Mouse (Mus musculus) CH12.LX (cell line): ENCODE data around the gene Slc5a10. TPM values are rescaled to one million over a fixed set of nuclear protein-coding genes. Genes with fewer than 3 reads are reported as not detected.

ENCODE experiments used
- DNase-seq: peaks from one replicate; pipeline ENCODE4 v3.0.0-alpha.2; 2013; ENCODE audit errors: extremely low read depth
- H3K27ac ChIP-seq: 2 replicates; pipeline ENCODE4 v1.5.1; 2012; ENCODE audit warnings: low read depth, mild to moderate bottlenecking, control low read depth, moderate library complexity; ENCODE audit not compliant: insufficient read depth
- H3K27me3 ChIP-seq: replicated peaks from 2 replicates; pipeline ENCODE3; 2012; ENCODE audit warnings: inconsistent platforms
- H3K36me3 ChIP-seq, 2 experiments: replicated peaks in 1 of 2; 2 replicates each; pipeline versions ENCODE3 to v1.6.1; 2012; ENCODE audit warnings: inconsistent platforms in 1 of 2, low read length in 1 of 2, mild to moderate bottlenecking in 1 of 2, mixed read lengths in 1 of 2, moderate library complexity in 1 of 2; ENCODE audit not compliant: control insufficient read depth in 1 of 2, insufficient read depth in 1 of 2
- H3K4me1 ChIP-seq, 2 experiments: 2 replicates each; pipeline ENCODE4 v1.6.1; 2012; ENCODE audit warnings: inconsistent platforms in 1 of 2, moderate library complexity in 1 of 2; ENCODE audit not compliant: insufficient read depth in 2 of 2, control insufficient read depth in 1 of 2
- H3K4me2 ChIP-seq: 2 replicates; pipeline ENCODE4 v1.6.1; 2012; ENCODE audit warnings: low read depth, mild to moderate bottlenecking, control low read depth; ENCODE audit not compliant: poor library complexity, insufficient read depth, severe bottlenecking
- H3K4me3 ChIP-seq, 3 experiments: fragments of 150-350 bp in 1 of 3; sonication (generic) in 1 of 3; replicated peaks in 1 of 3; 2 replicates each; pipeline versions ENCODE3 to v1.5.1; 2011 to 2012; ENCODE audit warnings: low read depth in 2 of 3, low read length in 2 of 3, mild to moderate bottlenecking in 2 of 3, moderate library complexity in 2 of 3, control low read depth in 1 of 3, improper control_type of control experiment in 1 of 3, inconsistent platforms in 1 of 3, mixed read lengths in 1 of 3; ENCODE audit not compliant: poor library complexity in 1 of 3
- H3K79me2 ChIP-seq: replicated peaks from 2 replicates; pipeline ENCODE4 v1.6.1; 2012; ENCODE audit warnings: mild to moderate bottlenecking, moderate library complexity; ENCODE audit not compliant: control insufficient read depth, poor library complexity, insufficient read depth, severe bottlenecking; ENCODE audit errors: extremely low read depth
- H3K9ac ChIP-seq: 2 replicates; pipeline ENCODE4 v1.6.1; 2012; ENCODE audit warnings: low read depth, mild to moderate bottlenecking, control low read depth, moderate library complexity; ENCODE audit not compliant: insufficient read depth
- H3K9me3 ChIP-seq: replicated peaks from 2 replicates; pipeline ENCODE3; 2012; ENCODE audit warnings: low read length, inconsistent platforms, mixed read lengths
- BHLHE40 ChIP-seq: IDR thresholded peaks from 2 replicates; pipeline ENCODE4 v1.6.1; 2011; ENCODE audit warnings: mild to moderate bottlenecking, low read depth, low read length, improper control_type of control experiment
- CHD1 ChIP-seq: IDR thresholded peaks from 2 replicates; pipeline ENCODE4 v1.6.1; 2012; ENCODE audit warnings: low read depth, low read length, improper control_type of control experiment, inconsistent platforms
- CHD2 ChIP-seq: IDR thresholded peaks from 2 replicates; pipeline ENCODE4 v1.6.1; 2011; ENCODE audit warnings: low read length, improper control_type of control experiment
- CTCF ChIP-seq, 2 experiments: IDR thresholded peaks in 1 of 2; conservative IDR thresholded peaks in 1 of 2; 2 replicates each; pipeline ENCODE4 v1.5.1; 2011 to 2012; ENCODE audit warnings: low read depth in 2 of 2, low read length in 2 of 2, improper control_type of control experiment in 1 of 2, inconsistent platforms in 1 of 2, mild to moderate bottlenecking in 1 of 2, moderate library complexity in 1 of 2
- E2F4 ChIP-seq: IDR thresholded peaks from 2 replicates; pipeline ENCODE4 v1.6.1; 2011; ENCODE audit warnings: low read depth, low read length, improper control_type of control experiment; ENCODE audit not compliant: insufficient replicate concordance
- ELF1 ChIP-seq: IDR thresholded peaks from 2 replicates; pipeline ENCODE4 v1.6.1; 2014; ENCODE audit warnings: low read depth, mild to moderate bottlenecking, inconsistent platforms, low read length, improper control_type of control experiment
- EP300 ChIP-seq: IDR thresholded peaks from 2 replicates; pipeline ENCODE4 v1.6.1; 2011; ENCODE audit warnings: low read length, improper control_type of control experiment
- ETS1 ChIP-seq: conservative IDR thresholded peaks from 2 replicates; pipeline ENCODE4 v1.6.1; 2012; ENCODE audit warnings: low read depth, mild to moderate bottlenecking, inconsistent platforms, low read length, improper control_type of control experiment, moderate library complexity
- GABPA ChIP-seq: IDR thresholded peaks from 2 replicates; pipeline ENCODE4 v1.6.1; 2012; ENCODE audit warnings: low read depth, low read length, improper control_type of control experiment, inconsistent platforms; ENCODE audit not compliant: insufficient replicate concordance
- HCFC1 ChIP-seq: IDR thresholded peaks from 2 replicates; pipeline ENCODE4 v1.6.1; 2012; ENCODE audit warnings: low read depth, mild to moderate bottlenecking, inconsistent platforms, low read length, improper control_type of control experiment
- IRF4 ChIP-seq: IDR thresholded peaks from 2 replicates; pipeline ENCODE4 v1.6.1; 2014; ENCODE audit warnings: low read depth, mild to moderate bottlenecking, inconsistent platforms, low read length, improper control_type of control experiment
- JUN ChIP-seq: IDR thresholded peaks from 2 replicates; pipeline ENCODE4 v1.6.1; 2011; ENCODE audit warnings: low read depth, mild to moderate bottlenecking, low read length, improper control_type of control experiment, moderate library complexity; ENCODE audit not compliant: insufficient read depth
- JUND ChIP-seq: conservative IDR thresholded peaks from 2 replicates; pipeline ENCODE4 v1.6.1; 2011; ENCODE audit warnings: low read depth, low read length, improper control_type of control experiment
- KAT2A ChIP-seq: IDR thresholded peaks from 2 replicates; pipeline ENCODE4 v1.6.1; 2012; ENCODE audit warnings: low read length, improper control_type of control experiment, inconsistent platforms; ENCODE audit not compliant: insufficient replicate concordance
- MAX ChIP-seq: IDR thresholded peaks from 2 replicates; pipeline ENCODE4 v1.6.1; 2011; ENCODE audit warnings: low read length, improper control_type of control experiment
- MAZ ChIP-seq: IDR thresholded peaks from 2 replicates; pipeline ENCODE4 v1.6.1; 2012; ENCODE audit warnings: low read depth, mild to moderate bottlenecking, inconsistent platforms, low read length, improper control_type of control experiment, moderate library complexity
- MEF2A ChIP-seq: IDR thresholded peaks from 2 replicates; pipeline ENCODE4 v1.6.1; 2014; ENCODE audit warnings: low read depth, mild to moderate bottlenecking, inconsistent platforms, low read length, improper control_type of control experiment, borderline replicate concordance
- MXI1 ChIP-seq: IDR thresholded peaks from 2 replicates; pipeline ENCODE4 v1.6.1; 2011; ENCODE audit warnings: mild to moderate bottlenecking, low read depth, low read length, improper control_type of control experiment
- MYC ChIP-seq: IDR thresholded peaks from 2 replicates; pipeline ENCODE4 v1.6.1; 2011; ENCODE audit warnings: low read depth, mild to moderate bottlenecking, improper control_type of control experiment, low read length
- NELFE ChIP-seq: IDR thresholded peaks from 2 replicates; pipeline ENCODE4 v1.6.1; 2011; ENCODE audit warnings: low read depth, low read length, improper control_type of control experiment
- NRF1 ChIP-seq: IDR thresholded peaks from 2 replicates; pipeline ENCODE4 v1.6.1; 2014; ENCODE audit warnings: low read depth, mild to moderate bottlenecking, inconsistent platforms, low read length, improper control_type of control experiment, moderate library complexity
- PAX5 ChIP-seq: IDR thresholded peaks from 2 replicates; pipeline ENCODE4 v1.6.1; 2012; ENCODE audit warnings: low read length, inconsistent platforms, mixed read lengths
- POLR2A ChIP-seq: IDR thresholded peaks from 2 replicates; pipeline ENCODE4 v1.6.1; 2011; ENCODE audit warnings: low read depth, mild to moderate bottlenecking, improper control_type of control experiment, low read length
- POLR2AphosphoS2 ChIP-seq: IDR thresholded peaks from 2 replicates; pipeline ENCODE4 v1.6.1; 2011; ENCODE audit warnings: low read depth, low read length, improper control_type of control experiment
- RAD21 ChIP-seq: IDR thresholded peaks from 2 replicates; pipeline ENCODE4 v1.6.1; 2011; ENCODE audit warnings: low read depth, mild to moderate bottlenecking, low read length, improper control_type of control experiment, moderate library complexity
- RCOR1 ChIP-seq: conservative IDR thresholded peaks from 2 replicates; pipeline ENCODE4 v1.6.1; 2012; ENCODE audit warnings: low read depth, mild to moderate bottlenecking, inconsistent platforms, low read length, improper control_type of control experiment
- SIN3A ChIP-seq: IDR thresholded peaks from 2 replicates; pipeline ENCODE4 v1.6.1; 2012; ENCODE audit warnings: low read length, improper control_type of control experiment, inconsistent platforms
- TBP ChIP-seq: conservative IDR thresholded peaks from 2 replicates; pipeline ENCODE4 v1.6.1; 2011; ENCODE audit warnings: low read depth, low read length, improper control_type of control experiment
- TCF12 ChIP-seq: IDR thresholded peaks from 2 replicates; pipeline ENCODE4 v1.6.1; 2014; ENCODE audit warnings: low read depth, mild to moderate bottlenecking, inconsistent platforms, low read length, improper control_type of control experiment
- UBTF ChIP-seq: IDR thresholded peaks from 2 replicates; pipeline ENCODE4 v1.6.1; 2012; ENCODE audit warnings: low read depth, mild to moderate bottlenecking, inconsistent platforms, low read length, improper control_type of control experiment, moderate library complexity
- USF1 ChIP-seq: IDR thresholded peaks from 2 replicates; pipeline ENCODE4 v1.6.1; 2014; ENCODE audit warnings: low read depth, mild to moderate bottlenecking, inconsistent platforms, low read length, improper control_type of control experiment
- USF2 ChIP-seq: conservative IDR thresholded peaks from 2 replicates; pipeline ENCODE4 v1.6.1; 2011; ENCODE audit warnings: low read depth, low read length, improper control_type of control experiment
- ZC3H11A ChIP-seq: IDR thresholded peaks from 2 replicates; pipeline ENCODE4 v1.6.1; 2012; ENCODE audit warnings: low read depth, mild to moderate bottlenecking, inconsistent platforms, low read length, improper control_type of control experiment
- ZKSCAN1 ChIP-seq: IDR thresholded peaks from 2 replicates; pipeline ENCODE4 v1.6.1; 2012; ENCODE audit warnings: low read depth, inconsistent platforms, low read length, improper control_type of control experiment, borderline replicate concordance
- ZMIZ1 ChIP-seq: IDR thresholded peaks from 2 replicates; pipeline ENCODE4 v1.6.1; 2012; ENCODE audit warnings: low read depth, mild to moderate bottlenecking, inconsistent platforms, low read length, improper control_type of control experiment
- ZNF384 ChIP-seq: IDR thresholded peaks from 2 replicates; pipeline ENCODE4 v1.6.1; 2012; ENCODE audit warnings: low read depth, low read length, improper control_type of control experiment, inconsistent platforms
- dilution Hi-C: fragments of 300-500 bp; cut with MboI; formaldehyde crosslinking; loops from 2 replicates; pipeline ENCODE4 v1.14.3; 2020; ENCODE audit warnings: low sequenced_read_pairs; ENCODE audit not compliant: extremely low pct_unique_long_range_greater_than_20kb, extremely low pct_ligation_motif_present
- in situ Hi-C: fragments of 300-500 bp; cut with MboI; formaldehyde crosslinking; loops from 3 replicates; pipeline ENCODE4 v1.14.3; 2019; ENCODE audit warnings: low sequenced_read_pairs, low pct_ligation_motif_present, low pct_unique_long_range_greater_than_20kb, mixed read lengths
- polyA plus RNA-seq: library from polyadenylated mRNA; unstranded; fragments of >175 nt; gene quantifications from 2 replicates; pipeline ENCODE4 v1.2.1, GENCODE M21; 2012; ENCODE audit warnings: low read depth; ENCODE audit not compliant: insufficient read length
- total RNA-seq, 2 experiments: library from RNA; depleted of rRNA; stranded (reverse); fragments of 300-350 nt in 1 of 2; fragments of >200 nt in 1 of 2; gene quantifications; 2 replicates each; pipeline ENCODE4 v1.2.3; 2012 to 2014

Gene Slc5a10
- total and polyA plus RNA-seq, 3 experiments, result 0.70 to 1.6 (median 1.4) TPM

- TF ChIP-seq USF2 (no peak), E2F4 (no peak), POLR2A (no peak), TCF12 (no peak), ELF1 (peak; percentile 40; the same call in 1 of the 2 replicates)
These were observed 42.9 kb downstream of the Slc5a10 start (continued) for GRCm38 (mm10) chr11:61677709-61678108.

GRCm38 (mm10) chr11:61676216-61676854 lies 44.3 kb downstream of the Slc5a10 start:
- no peak overlapping the region for H3K4me2 ChIP-seq
- in situ Hi-C loops, result no loop called here
- no peak for DNase-seq
- H3K79me2 ChIP-seq, result no peaks in the 10 kb centered on the region
- H3K27me3 ChIP-seq, result no peaks in the 10 kb centered on the region
- peak overlapping the region; percentile 90 for H3K27ac ChIP-seq
- peaks cover 24 to 28% of the 10 kb centered on the region in 2 experiments for H3K36me3 ChIP-seq
- H3K9ac ChIP-seq, result no peak overlapping the region
- H3K4me3 ChIP-seq, result peak overlapping the region in 1 of 3 experiments; percentile 3
- peaks cover 57 to 95% of the 10 kb centered on the region in 2 experiments for H3K4me1 ChIP-seq
- dilution Hi-C loops, result no loop called here
- no peaks in the 10 kb centered on the region for H3K9me3 ChIP-seq
- TF ChIP-seq POLR2AphosphoS2 (no peak), CHD1 (peak; percentile 62; the same call in 1 of the 2 replicates), ELF1 (peak; percentile 68), UBTF (no peak), RAD21 (no peak), MAX (0 out of 2 replicates have a peak, but pooled peaks have one; percentile 14), HCFC1 (no peak), MEF2A (no peak), E2F4 (no peak), ZC3H11A (no peak), NELFE (no peak; the same call in 1 of the 2 replicates), TBP (no peak), ZNF384 (no peak), EP300 (peak; percentile 49; the same call in 1 of the 2 replicates), TCF12 (0 out of 2 replicates have a peak, but pooled peaks have one; percentile 37), RCOR1 (no peak), BHLHE40 (no peak), MYC (no peak), ZMIZ1 (no peak), CTCF (conservative IDR thresholded peaks at IDR 0.05 in 1 of 2, IDR thresholded peaks at IDR 0.05 in 1 of 2; ENCODE audit: low read depth in 2 of 2, low read length in 2 of 2) (no peak), POLR2A (peak; percentile 26; the same call in 1 of the 2 replicates), GABPA (no peak), SIN3A (no peak), JUN (no peak), KAT2A (no peak), CHD2 (peak; percentile 36; the same call in 1 of the 2 replicates), NRF1 (no peak), PAX5 (no peak), MAZ (no peak), JUND (no peak), USF1 (no peak), ZKSCAN1 (no peak), IRF4 (0 out of 2 replicates have a peak, but pooled peaks have one; percentile 38), MXI1 (no peak), USF2 (no peak), ETS1 (no peak)
